Comparison of ENCODE assay signal across 7 mouse cellular contexts in genomic region chr11:116368116-116368515, GRCm38 (mm10). TPM values are rescaled to one million over a fixed set of nuclear protein-coding genes. Genes with fewer than 3 reads are reported as not detected.
A peak's percentile ranks its signal among the peaks of the same experiment; 100 is the strongest.
DNase-seq lines count a peak whose midpoint lies in the region; ATAC-seq and TF ChIP-seq lines count a peak whose summit lies in the region.

No protein-coding gene starts in this region.

- H3K36me3 ChIP-seq in forebrain, embryonic 11.5 days (ENCODE audit: control insufficient read depth, insufficient read depth, low read length): no peaks in the 10 kb centered on the region
- no peaks in the 10 kb centered on the region for H3K36me3 ChIP-seq in small intestine, adult 2 months (ENCODE audit: control insufficient read depth, insufficient read depth, low read length)

- no peak overlapping the region for H3K4me2 ChIP-seq in forebrain, embryonic 11.5 days (ENCODE audit: low read depth, low read length, severe bottlenecking)

- no peaks in the 10 kb centered on the region for H3K27me3 ChIP-seq in forebrain, embryonic 11.5 days (ENCODE audit: control insufficient read depth, insufficient read depth, low read length)
- no peaks in the 10 kb centered on the region for H3K27me3 ChIP-seq in small intestine, adult 2 months (ENCODE audit: control insufficient read depth, insufficient read depth, low read length)

- DNase-seq in Muller cell, postnatal 12 days (ENCODE audit: inconsistent ontology term): peak; percentile 73
- DNase-seq in brain, embryonic 14.5 days (ENCODE audit: low read depth): peak; percentile 93
- peak; percentile 90 for DNase-seq in forebrain, embryonic 11.5 days (ENCODE audit: low spot score)
- peak; percentile 29 for DNase-seq in heart, postnatal 25 days (ENCODE audit: low spot score)
- DNase-seq in layer of hippocampus, postnatal 14 days (ENCODE audit: low spot score in 2 of 2): peak; percentile 68 to 79

- no peak overlapping the region for H3K4me3 ChIP-seq in forebrain, embryonic 11.5 days (ENCODE audit: low read depth, low read length)
- H3K4me3 ChIP-seq in small intestine, adult 2 months (ENCODE audit: low read depth, low read length): no peak overlapping the region

- TF ChIP-seq CTCF in brain, embryonic 14.5 days (IDR thresholded peaks at IDR 0.05; ENCODE audit: borderline replicate concordance, extremely low read depth, insufficient read depth, insufficient read length): peak; percentile 91
- TF ChIP-seq CTCF in small intestine, adult 2 months (IDR thresholded peaks at IDR 0.05; ENCODE audit: extremely low read depth, insufficient read length, insufficient replicate concordance, low read depth, low read length): peak; percentile 75; the same call in 1 of the 2 replicates

- ATAC-seq in forebrain, embryonic 11.5 days (replicated peaks; ENCODE audit: low FRiP score): no peak
- peak; percentile 90 for ATAC-seq in megakaryocyte progenitor cell, adult 5-6 weeks (replicated peaks; ENCODE audit: poor library complexity)

- WGBS in forebrain, embryonic 11.5 days: 16% methylated on average over 9 of the region's 9 CpGs
- 22% methylated on average over 9 of the region's 9 CpGs for WGBS in small intestine, adult 2 months

- H3K27ac ChIP-seq in forebrain, embryonic 11.5 days (ENCODE audit: low read depth, low read length): no peak overlapping the region
- no peak overlapping the region for H3K27ac ChIP-seq in small intestine, adult 2 months (ENCODE audit: insufficient read depth, low read depth, low read length)

- no peak overlapping the region; the same call in 1 of the 2 replicates for H3K9ac ChIP-seq in forebrain, embryonic 11.5 days (ENCODE audit: low read length)

- intact Hi-C loops in heart, postnatal 25 days (cut with DNase I): loop anchor here (5.0 kb wide), 1 partner anchor 51 kb away; no protein-coding TSS in a partner anchor

- no peaks in the 10 kb centered on the region for H3K4me1 ChIP-seq in forebrain, embryonic 11.5 days (replicated peaks; ENCODE audit: control insufficient read depth, insufficient read depth, low read length)
- peaks cover 5% of the 10 kb centered on the region; the same call in 1 of the 2 replicates for H3K4me1 ChIP-seq in small intestine, adult 2 months (ENCODE audit: control insufficient read depth, insufficient read depth, insufficient read length, low read length)

- no peaks in the 10 kb centered on the region for H3K9me3 ChIP-seq in forebrain, embryonic 11.5 days (ENCODE audit: control insufficient read depth, low read length)

- TF ChIP-seq POLR2A in brain, embryonic 14.5 days (IDR thresholded peaks at IDR 0.05; ENCODE audit: borderline replicate concordance, extremely low read depth, insufficient read depth, insufficient read length, poor library complexity, severe bottlenecking): no peak
- no peak for TF ChIP-seq POLR2A in small intestine, adult 2 months (IDR thresholded peaks at IDR 0.05; ENCODE audit: low read depth, low read length)

RNA-seq across cellular contexts. Expression of gene Foxj1, which starts 32.9 kb away (rescaled TPM):
- 22.2 and 29.7 TPM in 2 replicates for polyA plus RNA-seq in brain, embryonic 14.5 days (2012; rRNA removed)
- polyA plus RNA-seq in forebrain, embryonic 11.5 days (2014; fragmentation: Nextera tagmentation; extraction: Ambion mirVana): 5.3 and 6.8 TPM in 2 replicates
- total RNA-seq in heart, postnatal 25 days (2021): not detected
- total RNA-seq in layer of hippocampus, postnatal 14 days (2021): 10 to 100 TPM in 1 of 2 experiments, 1 to 10 TPM in 1; 6.9 to 13.4 TPM
- not detected in 2 replicates for total RNA-seq in megakaryocyte progenitor cell, adult 5-6 weeks (2015)
- total RNA-seq in megakaryocyte progenitor cell, adult 5-6 weeks (2017): not detected in 2 replicates
- polyA plus RNA-seq in small intestine, adult 2 months (2012; rRNA removed): 0.17 and 0.19 TPM in 2 replicates

RNA-seq across cellular contexts. Expression of gene Rnf157, which starts 44.7 kb away (rescaled TPM):
- 59.5 and 97.3 TPM in 2 replicates for polyA plus RNA-seq in brain, embryonic 14.5 days (2012; rRNA removed)
- 25.0 and 26.1 TPM in 2 replicates for polyA plus RNA-seq in forebrain, embryonic 11.5 days (2014; fragmentation: Nextera tagmentation; extraction: Ambion mirVana)
- 1 to 10 TPM; 3.9 to 4.1 TPM for total RNA-seq in heart, postnatal 25 days (2021)
- total RNA-seq in layer of hippocampus, postnatal 14 days (2021): 100 to 1,000 TPM; 236 to 242 TPM
- total RNA-seq in megakaryocyte progenitor cell, adult 5-6 weeks (2015): 7.1 and 7.6 TPM in 2 replicates
- 5.5 and 7.6 TPM in 2 replicates for total RNA-seq in megakaryocyte progenitor cell, adult 5-6 weeks (2017)
- 1.4 and 2.3 TPM in 2 replicates for polyA plus RNA-seq in small intestine, adult 2 months (2012; rRNA removed)

Comparison
In these comparisons a context has a peak if more than half of its experiments do, and no peak if none do; other contexts are left out.
1. DNase-seq: peak in every context shown above with its lines; median percentile 93 in brain, embryonic 14.5 days; 90 in forebrain, embryonic 11.5 days; 74 in layer of hippocampus, postnatal 14 days; 73 in Muller cell, postnatal 12 days; 29 in heart, postnatal 25 days.
2. RNA of gene Foxj1, which starts 32.9 kb away (total RNA-seq): 6.9 to 13.4 TPM in layer of hippocampus, postnatal 14 days; not detected in heart, postnatal 25 days and not detected in megakaryocyte progenitor cell, adult 5-6 weeks; every median in the first group is over 4 times any median in the second.
3. RNA of gene Rnf157, which starts 44.7 kb away (total RNA-seq): 236 to 242 TPM in layer of hippocampus, postnatal 14 days; 5.5 to 7.6 TPM in megakaryocyte progenitor cell, adult 5-6 weeks and 3.9 to 4.1 TPM in heart, postnatal 25 days; every median in the first group is over 10 times any median in the second.